Mouse (Mus musculus): Measurements from ENCODE around the gene AU021092.

DNA sequence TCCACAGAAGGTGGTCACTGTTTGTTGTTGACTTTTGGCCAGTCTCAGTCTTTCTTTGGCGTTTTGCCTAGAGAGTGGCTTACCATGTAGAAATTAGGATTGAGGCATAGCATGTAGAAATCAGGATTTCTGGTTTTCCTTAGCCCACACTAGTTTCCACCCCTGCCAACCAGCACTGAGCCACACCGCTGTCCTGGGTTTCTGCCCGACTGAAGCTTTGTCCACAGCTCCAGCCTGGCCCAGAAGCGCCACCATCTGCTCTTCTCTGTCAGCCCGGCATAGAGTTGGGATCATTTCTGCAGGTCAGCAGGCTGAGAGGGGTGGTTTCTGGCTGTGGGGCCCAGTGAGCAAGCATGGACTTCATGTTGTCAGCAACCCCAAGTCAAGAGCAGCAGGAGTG lies 37.1 kb downstream of the AU021092 start:
- TF ChIP-seq HCFC1 (IDR thresholded peaks at IDR 0.05; ENCODE audit: borderline replicate concordance, insufficient read depth, low read length) (no peak), ZNF384 (IDR thresholded peaks at IDR 0.05; ENCODE audit: low read depth, low read length) (no peak), ZC3H11A (IDR thresholded peaks at IDR 0.05; ENCODE audit: borderline replicate concordance, low read depth, low read length) (no peak)

All from ES-E14 (cell line).